Mouse (Mus musculus): ENCODE measurements around the gene Arl3.

Arl3 gene

DNA sequence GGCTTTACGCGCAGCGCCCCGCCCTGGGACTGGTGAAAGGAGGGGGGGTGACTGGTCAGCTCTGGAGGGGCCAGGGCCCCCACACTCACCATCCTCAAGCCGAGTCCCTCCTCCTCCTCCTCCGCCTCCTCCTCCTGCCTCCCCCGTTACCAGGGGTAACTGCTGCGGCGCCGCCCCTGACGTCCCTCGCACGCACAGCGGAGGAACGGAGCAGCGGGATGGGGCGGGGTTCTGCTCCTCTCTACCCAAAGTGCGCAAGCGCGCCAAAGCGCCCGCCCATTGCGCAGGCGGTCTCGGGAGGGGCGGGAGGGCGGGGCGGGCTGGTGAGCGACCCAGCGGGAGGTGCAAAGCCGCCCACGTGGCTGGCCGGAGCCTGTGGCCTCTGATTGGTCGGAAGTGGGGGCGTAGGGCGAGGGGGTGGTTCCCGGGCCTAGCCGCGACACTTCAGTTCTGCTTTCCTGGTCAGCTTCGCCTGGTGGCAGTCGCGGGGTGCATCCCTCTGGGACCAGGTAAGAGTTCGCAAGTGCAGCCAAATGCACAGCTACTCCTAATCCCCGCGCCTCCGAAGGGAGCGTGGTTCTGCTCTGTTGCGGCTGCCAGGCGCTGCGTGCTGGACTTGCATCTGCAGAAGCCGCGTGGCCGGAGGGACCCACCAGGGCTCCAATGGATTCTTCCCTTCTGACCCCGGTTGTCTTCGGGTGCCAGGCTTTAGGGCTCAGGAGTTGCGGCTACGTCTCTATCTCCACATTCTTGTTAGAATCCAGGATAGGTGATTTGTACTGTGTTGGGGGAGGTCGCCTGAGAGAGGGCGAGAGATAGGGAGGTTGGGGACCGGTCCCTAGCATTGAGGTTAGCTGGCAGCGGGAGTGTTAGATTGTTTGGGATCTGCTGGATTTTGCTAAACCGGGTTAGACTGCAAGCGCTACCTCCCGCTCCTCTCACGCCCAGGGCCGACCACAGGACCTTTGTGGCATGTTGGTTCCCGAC, at the start of gene Arl3, which contains the start of gene Sfxn2:
TSS of gene Arl3 (minus strand) at position 248 of the 987 bp plus-strand sequence.
TSS of gene Sfxn2 (plus strand) at position 415 of the 987 bp plus-strand sequence.
- peak; percentile 93 for DNase-seq (ENCODE audit: low spot score)

DNA sequence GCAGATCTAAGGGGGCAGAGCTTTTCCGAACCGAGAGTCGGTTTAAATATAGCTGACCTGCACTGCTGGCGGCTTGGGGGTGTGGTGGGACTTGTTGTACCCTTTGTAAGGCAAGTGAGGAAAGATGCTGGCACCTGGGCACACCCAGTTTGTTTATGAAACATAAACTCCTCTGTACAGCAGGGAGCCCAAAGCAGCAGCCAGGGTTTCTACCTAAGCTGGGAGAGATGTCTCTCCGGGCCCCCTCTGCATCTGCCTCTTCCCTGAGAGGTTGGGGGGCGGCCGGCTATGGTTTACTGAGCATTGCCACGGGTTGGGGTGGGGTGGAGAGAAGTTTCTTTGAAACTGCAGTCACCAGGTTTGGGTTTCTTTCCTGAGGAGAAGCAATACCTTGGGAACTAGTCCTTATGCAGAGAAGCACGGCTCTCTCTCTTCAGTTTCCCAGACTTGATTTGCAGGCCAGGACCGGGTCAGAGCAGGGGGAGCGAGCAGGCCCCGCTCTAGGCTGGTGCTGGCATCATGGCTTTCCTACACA, 49.7 kb upstream of the Arl3 start:
- no peak for DNase-seq (ENCODE audit: low spot score)

- DNase-seq (ENCODE audit: low spot score) = no peak
Measured at GRCm38 (mm10) chr19:46621236-46622183, 48.5 kb upstream of the Arl3 start.

- no peak for DNase-seq (ENCODE audit: low spot score)
Measured at GRCm38 (mm10) chr19:46620016-46620808, 47.2 kb upstream of the Arl3 start.

DNA sequence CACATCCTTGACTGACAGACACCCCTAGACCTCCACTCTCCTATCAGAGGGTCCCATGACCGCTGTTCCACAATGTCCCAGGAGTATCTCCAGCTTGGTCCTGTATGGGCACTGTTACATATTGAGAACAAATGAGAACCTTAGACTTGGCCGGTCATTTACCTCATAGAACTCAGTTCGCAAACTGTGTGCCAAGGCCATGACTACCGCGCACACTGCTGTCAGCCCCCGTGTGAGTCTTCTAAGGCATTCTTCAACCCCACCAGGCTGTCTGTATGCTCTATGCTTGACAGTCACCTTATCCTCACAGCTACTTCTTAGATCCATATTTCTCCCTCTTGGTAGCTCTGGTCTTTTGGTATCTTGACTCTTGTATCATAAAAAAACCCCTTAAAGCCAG, 46.5 kb upstream of the Arl3 start:
- DNase-seq (ENCODE audit: low spot score) = no peak

GRCm38 (mm10) chr19:46619001-46619400, 46.0 kb upstream of the Arl3 start:
- DNase-seq (ENCODE audit: low spot score) = no peak

DNA sequence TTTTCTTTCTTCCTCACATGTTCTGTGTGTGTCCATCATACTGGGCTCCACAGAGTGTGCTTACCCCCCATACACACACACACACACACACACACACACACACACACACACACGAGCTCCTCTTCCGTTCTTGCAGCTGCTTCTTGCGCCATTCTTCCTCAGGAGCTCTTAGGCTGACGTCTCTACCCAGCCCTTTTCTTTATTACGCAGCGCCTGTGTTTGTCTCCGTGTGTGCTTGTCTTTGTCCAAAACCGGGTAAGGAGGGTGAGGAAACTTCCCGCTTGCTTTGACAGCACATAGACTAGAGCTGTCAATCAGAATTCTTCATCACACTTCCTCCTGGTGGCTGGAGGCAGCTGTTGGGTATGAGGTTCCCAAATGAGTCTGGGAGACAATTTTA, 45.3 kb upstream of the Arl3 start:
- DNase-seq (ENCODE audit: low spot score) = no peak

GRCm38 (mm10) chr19:46617361-46617760, 44.4 kb upstream of the Arl3 start:
- no peak for DNase-seq (ENCODE audit: low spot score)

DNA sequence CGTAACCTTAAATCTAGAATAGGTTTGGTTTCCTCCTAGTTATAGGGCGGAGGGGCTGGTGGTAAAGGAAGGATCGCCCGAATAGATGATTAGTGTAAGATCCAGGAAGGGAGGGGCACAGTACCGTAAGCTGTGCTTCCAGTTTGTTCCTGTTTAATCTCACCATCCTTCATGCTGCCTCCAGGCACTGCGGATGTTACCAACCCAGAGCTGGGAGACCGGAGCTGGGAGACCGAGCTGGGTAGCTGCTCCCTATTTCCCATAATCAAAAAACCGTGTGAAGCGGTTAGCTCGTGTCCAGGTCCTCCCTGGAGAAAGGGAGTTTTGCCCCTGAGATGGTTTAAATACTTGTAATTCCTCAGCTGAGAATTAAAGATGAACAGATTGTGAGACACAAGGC, 43.4 kb upstream of the Arl3 start:
- DNase-seq (ENCODE audit: low spot score) = no peak

GRCm38 (mm10) chr19:46608158-46608557, 35.2 kb upstream of the Arl3 start:
- no peak for DNase-seq (ENCODE audit: low spot score)

- DNase-seq (ENCODE audit: low spot score) = no peak
Measured at GRCm38 (mm10) chr19:46607424-46607823, 34.4 kb upstream of the Arl3 start.

DNA sequence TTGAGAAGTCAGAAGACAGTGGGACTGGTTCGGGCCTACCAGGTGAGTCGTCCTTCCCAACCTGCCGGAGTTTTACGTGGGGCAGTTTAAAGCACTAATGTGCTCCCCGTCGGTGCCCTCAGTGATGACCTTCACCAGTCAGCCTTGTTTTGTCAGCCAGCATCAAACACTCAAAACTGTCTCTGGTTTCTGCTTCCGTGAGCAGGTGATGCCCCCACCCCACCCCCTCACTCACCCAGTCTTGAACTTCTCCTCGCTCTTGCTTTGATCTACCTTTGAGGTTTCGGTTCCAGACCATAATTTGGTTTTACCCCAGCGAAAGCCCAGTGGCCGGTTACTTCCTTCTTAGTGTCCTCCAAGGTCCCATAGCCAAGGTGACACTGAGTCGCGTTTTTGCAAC, 33.7 kb upstream of the Arl3 start:
- no peak for DNase-seq (ENCODE audit: low spot score)

- DNase-seq (ENCODE audit: low spot score) = no peak
Measured at GRCm38 (mm10) chr19:46602406-46602805, 29.4 kb upstream of the Arl3 start.

DNA sequence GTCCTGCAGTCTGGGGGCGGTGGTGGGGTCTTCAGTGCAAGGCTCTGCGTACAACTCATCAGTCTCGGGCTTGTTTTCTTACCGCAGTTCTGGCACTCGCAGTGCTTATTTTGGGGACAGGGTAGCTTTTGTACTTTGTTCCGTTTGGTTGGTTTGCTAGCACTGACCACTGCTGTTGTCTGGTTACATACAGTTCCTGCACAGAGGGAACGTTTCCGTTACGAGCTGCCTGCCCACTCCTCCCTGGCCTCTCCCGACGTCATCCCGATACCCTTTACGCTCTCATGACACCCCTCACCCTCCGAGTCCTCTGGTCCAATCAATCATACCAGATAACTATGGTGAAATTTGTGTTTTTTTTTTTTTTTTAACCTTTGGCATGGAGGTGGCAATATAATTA, 28.5 kb upstream of the Arl3 start:
- no peak for DNase-seq (ENCODE audit: low spot score)

DNA sequence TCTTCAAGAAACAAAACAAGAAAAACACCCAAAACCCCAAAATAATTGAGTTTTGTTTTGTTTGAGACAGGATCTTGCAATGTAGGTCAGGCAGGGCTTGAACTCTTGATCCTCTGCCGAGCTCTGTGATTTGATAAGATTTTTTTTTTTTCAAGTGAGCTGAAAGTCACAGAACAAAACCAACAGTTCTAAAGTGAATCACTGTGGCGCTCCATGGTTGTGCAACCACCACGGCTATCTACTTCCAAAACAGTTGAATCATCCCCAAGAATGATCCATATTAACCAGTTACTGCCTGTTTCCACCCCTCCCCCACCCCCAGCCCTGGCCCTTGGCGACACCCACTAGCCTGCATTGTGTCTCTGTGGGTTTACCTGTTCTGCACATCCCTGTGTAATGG, 27.4 kb upstream of the Arl3 start:
- no peak for DNase-seq (ENCODE audit: low spot score)

- peak; percentile 29 for DNase-seq (ENCODE audit: low spot score)
Measured at GRCm38 (mm10) chr19:46599375-46600256, 26.6 kb upstream of the Arl3 start.

DNA sequence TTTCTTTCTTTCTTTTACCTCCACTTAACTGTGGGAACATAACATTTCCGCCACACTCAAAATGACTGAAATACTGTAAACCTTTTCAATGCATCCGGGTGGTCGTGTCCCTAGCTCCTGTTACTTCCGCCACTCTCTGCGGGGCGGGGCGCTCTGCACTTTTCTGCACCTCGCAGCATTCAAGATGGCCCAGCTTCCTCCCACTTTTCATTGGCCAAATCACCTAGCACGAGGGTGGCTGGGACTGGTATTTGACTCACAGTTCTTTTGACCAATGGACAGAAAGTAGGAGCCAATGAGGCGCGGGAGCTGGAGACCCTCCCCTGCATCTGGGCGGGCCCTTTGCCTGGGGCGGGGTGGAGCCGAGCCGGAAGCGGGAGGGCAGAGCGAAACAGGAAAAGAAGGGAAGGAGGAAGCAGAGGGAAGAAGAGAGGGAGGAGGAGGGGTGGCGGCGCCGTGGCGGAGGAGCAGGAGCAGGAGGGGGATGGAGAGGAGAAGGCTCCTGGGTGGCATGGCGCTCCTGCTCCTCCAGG, 25.8 kb upstream of the Arl3 start, which contains the start of gene Wbp1l:
TSS of gene Wbp1l (plus strand) at position 365 of the 533 bp plus-strand sequence.
- peak; percentile 96 for DNase-seq (ENCODE audit: low spot score)

DNA sequence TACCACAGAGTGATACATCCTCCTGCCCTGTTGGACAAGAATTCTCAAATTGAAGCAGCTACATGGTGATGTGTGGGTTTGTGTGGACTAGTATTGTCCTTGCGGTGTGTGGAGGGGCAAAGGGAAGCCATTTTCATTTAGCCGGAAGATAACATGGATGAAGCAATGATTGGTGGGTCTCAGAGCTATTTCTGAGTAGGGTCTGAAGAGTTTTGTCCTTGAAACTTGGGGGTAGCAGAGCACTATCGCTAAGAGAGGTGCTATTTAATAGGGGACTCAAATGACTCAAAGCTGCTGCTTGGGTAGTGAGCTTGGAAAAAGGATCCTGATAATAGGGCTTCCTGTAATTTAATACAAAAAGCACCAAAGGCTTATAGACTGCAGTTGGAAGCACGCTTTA, 25.2 kb upstream of the Arl3 start:
- DNase-seq (ENCODE audit: low spot score) = no peak

DNA sequence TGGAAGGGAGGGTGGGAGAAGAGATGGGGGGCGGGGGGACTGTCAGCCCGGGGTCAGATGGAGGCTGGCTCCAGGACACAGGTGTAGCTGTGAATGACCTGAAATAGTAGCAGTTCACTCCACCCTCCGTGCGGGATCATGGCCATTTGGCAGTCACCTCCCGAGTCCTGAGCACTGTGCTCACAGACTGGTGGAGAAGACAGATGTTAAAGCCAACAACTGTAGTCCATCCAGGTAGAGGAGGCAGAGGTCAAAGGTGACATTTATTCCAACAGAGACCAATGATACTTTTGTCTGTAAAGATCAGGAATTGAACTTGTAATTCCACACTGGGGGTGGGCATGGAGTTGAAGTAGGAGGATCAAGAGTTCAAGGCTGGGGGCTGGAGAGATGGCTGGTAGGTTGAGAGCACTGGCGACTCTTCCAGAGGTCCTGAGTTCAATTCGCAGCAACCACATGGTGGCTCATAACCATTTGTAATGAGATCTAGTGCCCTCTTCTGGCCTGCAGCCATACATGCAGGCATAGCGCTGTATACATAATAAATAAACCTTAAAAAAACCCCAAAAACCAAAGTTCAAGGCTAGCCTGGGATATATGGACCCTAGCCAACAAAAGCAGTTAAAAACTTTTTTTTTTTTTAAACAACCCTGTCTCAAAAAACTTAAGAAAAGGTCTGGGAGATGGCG, 19.9 kb upstream of the Arl3 start:
- no peak for DNase-seq (ENCODE audit: low spot score)

Data from ovary, postnatal 36 days (tissue).